Mouse (Mus musculus) embryonic facial prominence, embryonic 11.5 days (tissue): Measurements from ENCODE around the gene Ncdn. TPM values are rescaled to one million over a fixed set of nuclear protein-coding genes. Genes with fewer than 3 reads are reported as not detected.

Experiments
- ATAC-seq: fragments of 200-750 bp; cut with Nextera tagmentation; replicated peaks from 2 replicates; pipeline ENCODE4 v1.8.0; 2017; ENCODE audit warnings: low read depth; ENCODE audit not compliant: insufficient number of reproducible peaks, low FRiP score, low TSS enrichment
- DNase-seq: peaks from one replicate; pipeline ENCODE4 v3.0.0-alpha.2; 2015; ENCODE audit warnings: low spot score
- H3K27ac ChIP-seq: fragments of 300-500 bp; sonication (generic); replicated peaks from 2 replicates; pipeline ENCODE4 v1.5.1; 2014; ENCODE audit warnings: mild to moderate bottlenecking, low read depth, low read length, control low read depth
- H3K27me3 ChIP-seq: fragments of 300-500 bp; sonication (generic); 2 replicates; pipeline ENCODE4 v1.6.1; 2014; ENCODE audit warnings: mild to moderate bottlenecking, low read length, moderate library complexity, mixed read lengths; ENCODE audit not compliant: control insufficient read depth, insufficient read depth
- H3K36me3 ChIP-seq: fragments of 300-500 bp; sonication (generic); replicated peaks from 2 replicates; pipeline ENCODE4 v1.6.1; 2014; ENCODE audit warnings: low read depth, mild to moderate bottlenecking, low read length, moderate library complexity, mixed read lengths; ENCODE audit not compliant: control insufficient read depth, insufficient read depth
- H3K4me1 ChIP-seq: fragments of 300-500 bp; sonication (generic); 2 replicates; pipeline ENCODE4 v1.6.1; 2014; ENCODE audit warnings: low read length, mixed read lengths; ENCODE audit not compliant: control insufficient read depth, insufficient read depth
- H3K4me2 ChIP-seq: fragments of 300-500 bp; sonication (generic); 2 replicates; pipeline ENCODE4 v1.6.1; 2014; ENCODE audit warnings: low read depth, mild to moderate bottlenecking, control low read depth, low read length, moderate library complexity
- H3K4me3 ChIP-seq: fragments of 300-500 bp; sonication (generic); 2 replicates; pipeline ENCODE4 v1.5.1; 2014; ENCODE audit warnings: low read depth, low read length, control low read depth
- H3K9ac ChIP-seq: fragments of 300-500 bp; sonication (generic); replicated peaks from 2 replicates; pipeline ENCODE4 v1.6.1; 2014; ENCODE audit warnings: mild to moderate bottlenecking, control low read depth, low read length
- H3K9me3 ChIP-seq: fragments of 300-500 bp; sonication (generic); replicated peaks from 2 replicates; pipeline ENCODE4 v1.6.1; 2016; ENCODE audit warnings: mild to moderate bottlenecking, low read length, inconsistent platforms, mixed read lengths; ENCODE audit not compliant: control insufficient read depth
- WGBS: fragments of 180-500 bp; shearing (Covaris S2); extraction: QIAGEN DNeasy Blood & Tissue Kit; methylation state at CpG from one replicate; pipeline ENCODE4 v1.1.7; 2014; 5-methylcytosine and 5-hydroxymethylcytosine counted together
- polyA plus RNA-seq: library from polyadenylated mRNA; unstranded; fragments of >200 nt; fragmentation: Nextera tagmentation; extraction: Ambion mirVana; gene quantifications from 2 replicates; pipeline ENCODE4 v1.2.1, GENCODE M21; 2014

Gene Ncdn
- polyA plus RNA-seq: 21.2 and 23.3 TPM in 2 replicates

DNA sequence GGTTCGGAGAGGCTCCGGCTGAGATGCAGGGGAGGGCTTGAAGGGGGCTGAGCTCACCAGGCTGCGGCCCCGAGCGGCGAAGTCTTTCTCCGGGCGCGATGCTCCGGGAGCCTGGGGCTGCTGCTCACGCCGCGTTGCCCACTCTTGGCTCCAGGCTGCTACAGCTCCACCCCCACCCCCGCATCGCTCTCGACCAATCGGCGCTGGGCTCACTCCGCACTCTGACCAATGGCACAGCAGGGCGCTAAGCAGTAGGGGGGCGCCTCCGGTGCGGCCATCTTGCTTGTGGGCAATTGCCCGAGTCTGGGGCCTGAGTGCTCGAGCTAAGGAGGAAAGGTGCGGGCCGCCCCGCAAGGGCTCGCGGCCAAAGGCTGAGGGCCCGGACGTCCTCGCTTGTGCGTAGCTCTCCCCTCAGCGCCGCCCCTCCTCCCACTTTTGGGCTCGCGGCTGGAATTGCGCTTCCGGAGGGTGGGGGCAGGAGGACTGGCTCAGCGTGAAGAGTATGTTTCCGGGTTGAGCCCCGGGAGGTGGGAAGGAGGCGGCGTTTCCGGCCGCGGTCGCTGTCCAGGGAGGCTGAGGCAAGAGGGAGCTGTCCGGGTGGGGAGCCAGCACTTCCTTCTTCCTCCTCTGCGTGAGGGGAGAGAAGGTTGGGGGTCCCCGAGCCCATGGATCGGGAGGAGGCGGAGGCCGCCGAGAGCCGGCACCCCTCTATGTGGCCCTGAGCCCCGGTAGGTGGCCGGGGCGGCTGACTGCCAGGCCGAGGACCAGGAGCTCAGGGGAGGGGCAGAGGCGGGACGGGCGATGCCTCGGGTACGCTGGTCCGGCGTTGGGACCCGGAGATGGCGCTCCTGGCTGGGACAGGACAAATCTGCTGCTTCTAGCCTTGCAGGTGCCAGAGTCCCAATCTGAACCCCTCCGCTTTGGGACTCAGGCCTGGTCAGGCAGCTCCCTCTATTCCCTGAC lies at the start of gene Ncdn, which contains the start of gene AU040320:
Gene Ncdn (minus strand): TSS at position 171 of the 963 bp plus-strand sequence.
Gene AU040320 (plus strand): TSS at position 277 of the 963 bp plus-strand sequence.
- peak within 1 kb of the TSS; percentile 94 for H3K4me2 ChIP-seq
- no peaks in the 10 kb centered on the region for H3K27me3 ChIP-seq
- peak within 1 kb of the TSS; percentile 62 for H3K9ac ChIP-seq
- H3K4me3 ChIP-seq: peak within 1 kb of the TSS; percentile 61
- H3K36me3 ChIP-seq: peaks cover 1% of the 10 kb centered on the region
- ATAC-seq: peak; percentile 98
- H3K27ac ChIP-seq: peak within 1 kb of the TSS; percentile 82
- DNase-seq: peak; percentile 97
- peaks cover 6% of the 10 kb centered on the region; the same call in 1 of the 2 replicates for H3K4me1 ChIP-seq
- WGBS: under 1% methylated on average over 70 of the region's 71 CpGs
- no peaks in the 10 kb centered on the region for H3K9me3 ChIP-seq

DNA sequence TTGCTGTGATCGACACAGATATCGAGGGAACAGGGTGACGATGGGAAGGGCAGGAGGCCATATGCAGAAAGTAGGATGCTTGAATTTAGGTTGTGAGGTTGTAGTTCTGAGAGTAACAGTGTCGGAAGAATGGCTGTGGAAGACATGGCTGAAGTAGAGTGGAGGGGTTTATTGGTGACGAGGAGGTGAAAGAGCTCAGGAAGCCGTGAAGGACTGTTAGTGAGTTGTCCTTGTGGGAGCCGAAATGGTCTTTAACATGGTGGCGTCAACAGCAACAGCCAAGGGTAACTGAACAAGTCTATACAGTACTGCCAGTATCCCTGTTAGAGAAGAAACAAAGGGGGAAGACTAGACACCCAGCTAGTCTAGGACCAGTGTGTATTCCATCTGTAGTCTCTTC lies 48.9 kb upstream of the Ncdn start:
- Histone ChIP-seq H3K36me3 (no peaks in the 10 kb centered on the region; the same call in 1 of the 2 replicates), H3K9me3 (no peaks in the 10 kb centered on the region), H3K27ac (no peak overlapping the region), H3K4me1 (no peaks in the 10 kb centered on the region), H3K4me2 (no peak overlapping the region), H3K4me3 (no peak overlapping the region), H3K27me3 (no peaks in the 10 kb centered on the region), H3K9ac (no peak overlapping the region)
- WGBS: 93% methylated on average over 8 of the region's 8 CpGs
- DNase-seq: no peak
- no peak for ATAC-seq

DNA sequence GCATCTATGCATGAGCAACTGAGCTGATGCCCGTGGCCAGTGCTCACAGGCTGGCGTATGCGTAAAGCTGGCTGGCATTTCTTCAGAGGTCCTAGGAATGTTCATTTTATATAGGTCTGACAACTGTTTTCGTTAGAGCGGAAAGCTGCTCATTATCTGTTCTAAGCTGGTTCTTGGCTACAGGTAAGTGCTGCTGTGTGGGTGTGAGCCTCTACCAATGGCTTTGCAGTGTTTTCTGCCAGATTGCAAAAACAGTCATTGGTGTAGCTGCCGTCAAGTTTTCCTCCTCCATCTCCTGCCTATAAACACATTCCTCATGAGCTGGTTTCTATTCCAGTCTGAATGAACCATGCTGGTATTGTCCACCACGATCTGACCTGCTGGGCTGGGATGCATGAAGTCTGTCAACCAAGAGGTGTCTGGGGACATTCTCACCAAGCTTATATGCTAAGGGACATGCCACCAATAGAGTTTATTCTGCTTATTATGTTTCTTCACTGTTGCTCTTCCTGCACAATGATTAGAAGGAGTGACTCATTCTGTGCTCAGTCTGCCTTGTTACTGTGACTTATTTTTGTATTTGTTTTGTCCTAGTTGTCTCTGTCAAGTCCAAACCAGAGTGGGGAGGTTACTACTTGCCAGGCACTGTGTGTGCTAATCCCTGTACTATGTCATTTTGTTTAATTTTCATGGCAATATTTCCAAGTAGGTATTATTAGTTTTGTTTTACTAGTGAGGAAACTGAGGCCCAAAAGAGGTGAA lies 39.3 kb upstream of the Ncdn start:
- DNase-seq: no peak

DNA sequence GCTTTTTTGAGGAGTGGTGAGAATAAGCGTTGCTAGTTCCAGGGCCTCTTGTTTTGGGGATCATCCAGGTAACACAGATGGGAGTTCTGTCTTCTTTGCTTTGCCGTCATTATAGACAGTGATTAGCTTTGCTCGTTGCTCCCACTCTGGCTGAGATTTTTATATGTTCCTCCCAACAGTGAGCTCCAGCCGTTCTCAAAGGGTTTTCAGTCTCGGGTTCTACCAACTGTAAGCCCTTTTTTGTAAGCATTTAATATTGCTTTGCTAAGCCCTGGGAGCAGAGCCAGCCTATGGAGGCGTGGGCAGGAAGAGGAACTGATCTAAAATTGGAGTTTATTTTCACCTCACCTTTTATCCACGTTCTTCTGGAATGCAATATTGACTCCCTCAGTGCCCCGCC lies 29.8 kb upstream of the Ncdn start:
- H3K9ac ChIP-seq: no peak overlapping the region
- H3K4me1 ChIP-seq: no peaks in the 10 kb centered on the region
- H3K27me3 ChIP-seq: no peaks in the 10 kb centered on the region
- no peak overlapping the region for H3K4me3 ChIP-seq
- H3K4me2 ChIP-seq: no peak overlapping the region
- H3K9me3 ChIP-seq: no peaks in the 10 kb centered on the region
- H3K27ac ChIP-seq: no peak overlapping the region
- no peak for DNase-seq
- no peak for ATAC-seq
- 85% methylated on average over 8 of the region's 8 CpGs for WGBS
- no peaks in the 10 kb centered on the region for H3K36me3 ChIP-seq

More for the DNA sequence above, 39.3 kb upstream of the Ncdn start:
- WGBS: 93% methylated on average over 7 of the region's 7 CpGs
- H3K4me3 ChIP-seq: no peak overlapping the region
- H3K36me3 ChIP-seq: no peaks in the 10 kb centered on the region
- H3K9me3 ChIP-seq: no peaks in the 10 kb centered on the region
- no peaks in the 10 kb centered on the region for H3K27me3 ChIP-seq
- no peak for ATAC-seq
- H3K9ac ChIP-seq: no peak overlapping the region
- H3K4me2 ChIP-seq: no peak overlapping the region
- H3K4me1 ChIP-seq: no peaks in the 10 kb centered on the region
- H3K27ac ChIP-seq: no peak overlapping the region

DNA sequence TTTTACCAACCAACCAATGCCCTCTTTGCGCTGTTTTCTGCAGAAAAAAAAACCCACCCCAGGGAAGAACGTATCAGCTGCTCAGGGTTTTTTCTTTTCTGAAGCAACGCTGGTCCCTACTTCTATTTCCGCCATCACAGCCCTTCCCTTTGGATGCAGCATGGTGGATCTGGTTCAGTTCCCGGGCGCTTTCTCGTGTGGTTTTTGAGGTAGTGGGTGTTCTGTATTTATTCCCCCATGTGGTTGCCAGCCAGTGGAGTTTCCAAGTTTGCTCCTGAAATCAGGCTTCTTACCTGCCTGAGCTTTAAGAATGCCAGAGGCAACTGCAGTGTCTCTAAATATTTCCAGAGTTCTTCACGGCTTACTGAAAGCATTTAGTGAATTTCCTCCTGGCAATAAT lies 29.3 kb upstream of the Ncdn start:
- Histone ChIP-seq H3K4me3 (no peak overlapping the region), H3K4me2 (no peak overlapping the region), H3K27me3 (no peaks in the 10 kb centered on the region), H3K36me3 (no peaks in the 10 kb centered on the region), H3K4me1 (no peaks in the 10 kb centered on the region), H3K9me3 (no peaks in the 10 kb centered on the region), H3K27ac (no peak overlapping the region), H3K9ac (no peak overlapping the region)
- DNase-seq (no peak), ATAC-seq (no peak)
- 85% methylated on average over 8 of the region's 8 CpGs for WGBS

DNA sequence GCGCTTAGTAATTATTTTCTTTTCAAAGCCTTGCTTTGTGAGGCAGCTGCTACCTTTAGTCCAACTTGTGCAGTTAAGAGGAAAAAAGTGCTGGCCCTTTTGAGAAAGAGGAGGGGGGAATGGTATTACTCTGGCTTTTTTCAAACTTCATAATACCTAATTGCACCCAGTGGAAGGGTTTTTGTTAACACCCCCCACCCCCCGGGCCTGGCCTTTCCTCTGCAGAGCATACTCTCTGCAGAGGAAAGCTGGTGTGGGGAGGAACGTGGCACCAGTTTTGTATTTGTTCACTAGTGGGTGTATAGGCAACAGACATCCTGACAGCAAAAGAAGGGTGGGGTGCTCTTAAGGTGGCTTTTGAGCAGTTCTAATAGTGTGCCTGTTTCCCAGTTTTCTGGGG lies 28.6 kb upstream of the Ncdn start:
- no peaks in the 10 kb centered on the region for H3K36me3 ChIP-seq
- no peaks in the 10 kb centered on the region for H3K9me3 ChIP-seq
- H3K27me3 ChIP-seq: no peaks in the 10 kb centered on the region
- ATAC-seq: no peak
- H3K27ac ChIP-seq: no peak overlapping the region
- H3K4me1 ChIP-seq: no peaks in the 10 kb centered on the region
- DNase-seq: no peak
- WGBS: 73% methylated on average over 3 of the region's 3 CpGs
- no peak overlapping the region for H3K4me3 ChIP-seq
- H3K9ac ChIP-seq: no peak overlapping the region
- no peak overlapping the region for H3K4me2 ChIP-seq

DNA sequence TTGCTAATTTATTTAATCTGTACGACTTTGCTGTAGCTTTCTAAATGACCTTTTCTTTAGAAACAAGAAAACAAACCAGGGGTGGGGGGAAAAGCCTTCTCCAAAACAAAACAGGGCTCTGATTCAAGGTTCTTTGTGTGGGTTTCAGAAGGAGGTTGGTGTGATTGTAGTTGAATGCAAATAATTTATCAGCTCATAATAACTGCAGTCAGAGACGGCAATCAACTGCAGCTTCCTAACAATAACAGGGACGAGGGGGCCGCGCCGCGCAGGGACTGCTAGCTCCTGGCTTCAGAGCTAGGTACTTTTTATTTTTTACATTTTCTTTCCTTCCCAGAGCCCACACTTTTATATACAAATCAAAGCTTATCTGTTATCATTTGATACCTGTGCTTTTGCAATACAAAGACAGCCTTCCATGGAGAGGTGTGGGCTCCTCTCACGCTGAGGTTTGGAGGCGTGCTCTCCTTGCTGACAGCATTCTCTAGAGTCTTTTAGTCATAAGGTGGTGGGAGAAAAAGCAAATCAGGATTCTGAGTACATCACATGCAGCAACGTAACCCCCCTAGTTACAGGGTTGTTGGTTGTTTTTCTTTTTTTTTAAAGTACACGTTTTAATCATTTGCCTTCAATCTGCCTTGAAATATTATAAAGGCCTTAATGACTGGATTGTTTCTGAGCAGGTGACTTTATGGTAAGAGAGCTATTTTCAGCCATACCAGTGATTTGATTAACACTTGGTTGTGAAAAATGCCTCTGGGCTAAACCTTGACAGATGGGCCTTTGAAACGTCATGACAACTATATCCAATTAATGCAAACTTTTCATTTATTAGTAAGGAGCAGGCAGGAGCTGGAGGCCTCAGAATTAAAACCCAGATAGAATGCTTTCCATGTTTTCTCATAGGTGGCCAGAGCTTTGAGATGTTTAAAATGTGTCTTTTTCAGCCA lies 26.9 kb upstream of the Ncdn start:
- Histone ChIP-seq H3K4me1 (no peaks in the 10 kb centered on the region), H3K27ac (no peak overlapping the region), H3K4me2 (no peak overlapping the region), H3K36me3 (no peaks in the 10 kb centered on the region), H3K9me3 (no peaks in the 10 kb centered on the region), H3K27me3 (no peaks in the 10 kb centered on the region), H3K9ac (no peak overlapping the region), H3K4me3 (no peak overlapping the region)
- DNase-seq (no peak), ATAC-seq (no peak)
- WGBS: 74% methylated on average over 12 of the region's 12 CpGs
